35 mouse cellular contexts compared by ENCODE assay signal in the genomic region with DNA sequence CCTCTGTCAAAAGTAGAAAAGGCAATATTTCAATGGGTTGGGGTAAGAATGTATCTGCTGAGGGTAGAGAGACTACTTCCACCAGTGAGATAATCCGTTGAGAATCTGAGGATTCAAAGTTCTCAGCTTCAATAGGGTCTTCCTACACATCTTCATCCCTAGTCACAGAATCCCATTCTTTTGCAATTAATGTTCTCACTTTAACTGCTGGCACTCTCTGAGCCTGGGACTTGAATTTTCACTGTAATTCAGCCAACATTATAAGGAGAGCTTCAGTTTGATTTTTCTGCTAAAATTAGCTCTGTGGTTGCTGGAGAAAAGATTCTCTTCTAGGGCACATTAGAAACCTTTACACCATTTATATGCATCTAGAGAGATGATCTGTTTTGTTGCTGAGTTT.
"Had no signal": no experiment of that assay in that cellular context is flagged by ENCODE, and none has a peak within 500 bp of the region (broad histone marks: within the 10 kb centered on the region; RNA-seq: fewer than 3 reads in every experiment).

No protein-coding gene starts in this region.

- H3K4me1 ChIP-seq: heart, embryonic 10.5 days; heart, embryonic 12.5 days; heart, embryonic 13.5 days; heart, embryonic 15.5 days; hindbrain, embryonic 10.5 days; hindbrain, embryonic 12.5 days; hindbrain, embryonic 13.5 days; hindbrain, embryonic 15.5 days; intestine, embryonic 15.5 days; kidney, embryonic 15.5 days had no signal

- H3K9ac ChIP-seq: heart, embryonic 12.5 days; heart, embryonic 13.5 days; heart, embryonic 15.5 days; hindbrain, embryonic 12.5 days; hindbrain, embryonic 13.5 days; hindbrain, embryonic 14.5 days; hindbrain, embryonic 15.5 days; intestine, embryonic 15.5 days; kidney, embryonic 15.5 days had no signal

- H3K4me2 ChIP-seq: heart, embryonic 11.5 days; heart, embryonic 12.5 days; heart, embryonic 13.5 days; heart, embryonic 15.5 days; hindbrain, embryonic 12.5 days; hindbrain, embryonic 13.5 days; hindbrain, embryonic 14.5 days; hindbrain, embryonic 15.5 days; intestine, embryonic 15.5 days; kidney, embryonic 15.5 days had no signal

- DNase-seq: heart, postnatal 10 days; heart, postnatal 14 days; heart, postnatal 36 days; heart, postnatal 4 days; kidney, adult 11 months; kidney, adult 18-20 months; kidney, adult 2 months; kidney, adult 8-10 months; kidney, adult 9 months; kidney, postnatal 10 days; kidney, postnatal 14 days; kidney, postnatal 25 days; kidney, postnatal 36 days; kidney, postnatal 4 days; layer of hippocampus, adult 9-11 months; layer of hippocampus, postnatal 36 days had no signal

- H3K4me3 ChIP-seq: heart, embryonic 10.5 days; heart, embryonic 12.5 days; heart, embryonic 13.5 days; heart, embryonic 15.5 days; hindbrain, embryonic 10.5 days; hindbrain, embryonic 12.5 days; hindbrain, embryonic 13.5 days; hindbrain, embryonic 15.5 days; intestine, embryonic 15.5 days; kidney, embryonic 15.5 days; left cerebral cortex, adult 2 months had no signal

- H3K27me3 ChIP-seq: heart, embryonic 12.5 days; heart, embryonic 13.5 days; heart, embryonic 15.5 days; hindbrain, embryonic 12.5 days; hindbrain, embryonic 13.5 days; hindbrain, embryonic 15.5 days; intestine, embryonic 15.5 days; kidney, embryonic 15.5 days had no signal

- H3K36me3 ChIP-seq: hindbrain, embryonic 10.5 days; hindbrain, embryonic 12.5 days; hindbrain, embryonic 15.5 days; intestine, embryonic 15.5 days had no signal

- H3K9me3 ChIP-seq: heart, embryonic 10.5 days; heart, embryonic 12.5 days; heart, embryonic 13.5 days; heart, embryonic 15.5 days; hindbrain, embryonic 10.5 days; hindbrain, embryonic 12.5 days; hindbrain, embryonic 13.5 days; hindbrain, embryonic 15.5 days; intestine, embryonic 15.5 days; kidney, embryonic 15.5 days had no signal

- ATAC-seq: hindbrain, embryonic 16.5 days; hindbrain, postnatal 0 days; inflammation-experienced regulatory T-cells, adult 6 months; intestine, embryonic 15.5 days; intestine, embryonic 16.5 days; intestine, postnatal 0 days had no signal

- H3K27ac ChIP-seq: heart, embryonic 10.5 days; heart, embryonic 13.5 days; heart, embryonic 15.5 days; hindbrain, embryonic 10.5 days; hindbrain, embryonic 12.5 days; hindbrain, embryonic 13.5 days; hindbrain, embryonic 14.5 days; hindbrain, embryonic 15.5 days; hindbrain, postnatal 0 days; intestine, embryonic 15.5 days; kidney, embryonic 15.5 days; kidney, postnatal 0 days; left cerebral cortex, adult 2 months had no signal
